Mouse (Mus musculus): ENCODE results near the gene Lmod3.

The Lmod3 gene

GRCm38 (mm10) chr6:97200437-97200836 is 52.1 kb downstream of the Lmod3 start:
- DNase-seq (ENCODE audit: extremely low read depth, low read depth) = no peak

Measured in MEL-GATA-1-ER (cell line).